10 mouse cellular contexts compared by ENCODE assay signal in genomic region chr2:128189691-128190090, GRCm38 (mm10).
DNase-seq lines count a peak whose midpoint lies in the region; ATAC-seq and TF ChIP-seq lines count a peak whose summit lies in the region.
"Had no signal": no experiment of that assay in that cellular context is flagged by ENCODE, and none has a peak within 500 bp of the region (broad histone marks: within the 10 kb centered on the region; RNA-seq: fewer than 3 reads in every experiment).

No protein-coding gene starts in this region.

- no peaks in the 10 kb centered on the region for H3K9me3 ChIP-seq in intestine, embryonic 15.5 days
- H3K9me3 ChIP-seq in intestine, postnatal 0 days (ENCODE audit: control insufficient read depth): no peaks in the 10 kb centered on the region
- H3K9me3 ChIP-seq in embryonic facial prominence, embryonic 13.5 days: no peaks in the 10 kb centered on the region
- no peaks in the 10 kb centered on the region for H3K9me3 ChIP-seq in liver, embryonic 15.5 days (replicated peaks)

- no peaks in the 10 kb centered on the region for H3K27me3 ChIP-seq in intestine, embryonic 15.5 days (replicated peaks)
- no peaks in the 10 kb centered on the region for H3K27me3 ChIP-seq in intestine, postnatal 0 days (replicated peaks; ENCODE audit: control insufficient read depth, insufficient read depth, low read length)
- H3K27me3 ChIP-seq in embryonic facial prominence, embryonic 13.5 days: no peaks in the 10 kb centered on the region
- H3K27me3 ChIP-seq in liver, embryonic 15.5 days: no peaks in the 10 kb centered on the region

- DNase-seq in CD8-positive naive resting alpha-beta T cell, adult 2 months (ENCODE audit: low read depth in 2 of 2, low spot score in 2 of 2): peak; percentile 19 to 28
- DNase-seq in right cerebral cortex, postnatal 25 days: no peak
- no peak for DNase-seq in kidney, adult 9 months
- no peak for DNase-seq in ovary, adult 18-20 months (ENCODE audit: low spot score)
- DNase-seq: kidney, postnatal 25 days; thymus, adult 18-20 months had no signal

- H3K4me2 ChIP-seq in intestine, embryonic 15.5 days (replicated peaks): peak overlapping the region; percentile 14; the same call in 1 of the 2 replicates
- H3K4me2 ChIP-seq in intestine, postnatal 0 days (replicated peaks; ENCODE audit: low read depth): no peak overlapping the region
- H3K4me2 ChIP-seq in embryonic facial prominence, embryonic 13.5 days: peak overlapping the region; percentile 30
- H3K4me2 ChIP-seq in liver, embryonic 15.5 days: peak overlapping the region; percentile 29

- H3K27ac ChIP-seq in intestine, embryonic 15.5 days: 0 out of 2 replicates have a peak overlapping the region, but pooled peaks have one; percentile 27
- H3K27ac ChIP-seq in intestine, postnatal 0 days (ENCODE audit: low read depth, low read length): no peak overlapping the region
- H3K27ac ChIP-seq in embryonic facial prominence, embryonic 13.5 days: no peak overlapping the region; the same call in 1 of the 2 replicates
- no peak overlapping the region for H3K27ac ChIP-seq in liver, embryonic 15.5 days (replicated peaks)

- H3K36me3 ChIP-seq in intestine, embryonic 15.5 days: no peaks in the 10 kb centered on the region
- H3K36me3 ChIP-seq in intestine, postnatal 0 days (ENCODE audit: control insufficient read depth, insufficient read depth): no peaks in the 10 kb centered on the region
- no peaks in the 10 kb centered on the region for H3K36me3 ChIP-seq in embryonic facial prominence, embryonic 13.5 days
- no peaks in the 10 kb centered on the region for H3K36me3 ChIP-seq in liver, embryonic 15.5 days (replicated peaks)

- no peak for ATAC-seq in intestine, embryonic 15.5 days
- ATAC-seq in intestine, postnatal 0 days: no peak
- no peak for ATAC-seq in embryonic facial prominence, embryonic 13.5 days (ENCODE audit: insufficient number of reproducible peaks, insufficient read depth, low FRiP score, low TSS enrichment, low read depth)
- no peak for ATAC-seq in liver, embryonic 15.5 days (ENCODE audit: insufficient read depth)

- TF ChIP-seq CTCF in intestine, postnatal 0 days (IDR thresholded peaks at IDR 0.05; ENCODE audit: low read depth): no peak

- H3K4me1 ChIP-seq in intestine, embryonic 15.5 days (replicated peaks): no peaks in the 10 kb centered on the region
- H3K4me1 ChIP-seq in intestine, postnatal 0 days (replicated peaks; ENCODE audit: control insufficient read depth, insufficient read depth, low read length): no peaks in the 10 kb centered on the region
- H3K4me1 ChIP-seq in embryonic facial prominence, embryonic 13.5 days: 0 out of 2 replicates have a peak, but pooled peaks cover 7% of the 10 kb centered on the region
- H3K4me1 ChIP-seq in liver, embryonic 15.5 days (replicated peaks): peaks cover 2% of the 10 kb centered on the region

- WGBS in intestine, embryonic 15.5 days: 34% methylated on average over 10 of the region's 10 CpGs
- WGBS in intestine, postnatal 0 days: 50% methylated on average over 10 of the region's 10 CpGs
- WGBS in embryonic facial prominence, embryonic 13.5 days: 18% methylated on average over 10 of the region's 10 CpGs
- 8% methylated on average over 10 of the region's 10 CpGs for WGBS in liver, embryonic 15.5 days (ENCODE audit: insufficient replicate concordance)

- H3K9ac ChIP-seq in intestine, embryonic 15.5 days: no peak overlapping the region
- no peak overlapping the region for H3K9ac ChIP-seq in intestine, postnatal 0 days (ENCODE audit: low read depth, low read length)
- H3K9ac ChIP-seq in embryonic facial prominence, embryonic 13.5 days: no peak overlapping the region
- no peak overlapping the region for H3K9ac ChIP-seq in liver, embryonic 15.5 days

- no peak overlapping the region for H3K4me3 ChIP-seq in intestine, embryonic 15.5 days (replicated peaks)
- H3K4me3 ChIP-seq in intestine, postnatal 0 days (ENCODE audit: low read depth, low read length): no peak overlapping the region
- H3K4me3 ChIP-seq in embryonic facial prominence, embryonic 13.5 days: no peak overlapping the region
- no peak overlapping the region for H3K4me3 ChIP-seq in liver, embryonic 15.5 days (replicated peaks)

Comparison
In these comparisons a context has a peak if more than half of its experiments do, and no peak if none do; other contexts are left out.
1. DNase-seq: peak in CD8-positive naive resting alpha-beta T cell, adult 2 months (2 of 2); none in right cerebral cortex, postnatal 25 days (single experiment), kidney, adult 9 months (single experiment) and ovary, adult 18-20 months (single experiment).